Mouse (Mus musculus) brain, adult 2 months (tissue): ENCODE measurements at regions not wholly inside any gene's neighbourhood (a gene's known extent, or its start where the extent isn't known, plus 50 kb on each side); places are given as distances from the start of the nearest gene placed in this dataset.
A peak's percentile ranks its signal among the peaks of the same experiment; 100 is the strongest.

Experiments
- DNase-seq: peaks from one replicate; pipeline ENCODE4 v3.0.0; 2011; ENCODE audit warnings: low read depth, low spot score

GRCm38 (mm10) chr17:89592826-89593225 lies 317.4 kb downstream of the Gm10184 start:
- peak; percentile 62 for DNase-seq

GRCm38 (mm10) chr17:89559506-89559905 lies 350.7 kb downstream of the Gm10184 start:
- DNase-seq, result no peak

- peak; percentile 33 for DNase-seq
Observed at GRCm38 (mm10) chr17:89554754-89555153, 354.3 kb upstream of the Fshr start.

GRCm38 (mm10) chr17:89553597-89553996 lies 353.1 kb upstream of the Fshr start:
- no peak for DNase-seq

- peak; percentile 51 for DNase-seq
Observed at GRCm38 (mm10) chr17:89550758-89551157, 350.3 kb upstream of the Fshr start.

GRCm38 (mm10) chr17:89521912-89522311 lies 321.4 kb upstream of the Fshr start:
- DNase-seq, result no peak

GRCm38 (mm10) chr17:89519413-89519812 lies 318.9 kb upstream of the Fshr start:
- DNase-seq, result no peak

GRCm38 (mm10) chr17:89505288-89505687 lies 304.8 kb upstream of the Fshr start:
- peak; percentile 41 for DNase-seq

GRCm38 (mm10) chr17:89493547-89493946 lies 293.1 kb upstream of the Fshr start:
- no peak for DNase-seq

GRCm38 (mm10) chr17:89466486-89466885 lies 266.0 kb upstream of the Fshr start:
- DNase-seq, result no peak

GRCm38 (mm10) chr17:89465883-89466282 lies 265.4 kb upstream of the Fshr start:
- DNase-seq, result no peak

- no peak for DNase-seq
Observed at GRCm38 (mm10) chr17:89460438-89460837, 260.0 kb upstream of the Fshr start.

GRCm38 (mm10) chr17:89454301-89454700 lies 253.8 kb upstream of the Fshr start:
- no peak for DNase-seq

GRCm38 (mm10) chr17:89450724-89451123 lies 250.2 kb upstream of the Fshr start:
- DNase-seq, result peak; percentile 59

GRCm38 (mm10) chr17:89449391-89449790 lies 248.9 kb upstream of the Fshr start:
- no peak for DNase-seq

GRCm38 (mm10) chr17:89434288-89434687 lies 233.8 kb upstream of the Fshr start:
- no peak for DNase-seq

GRCm38 (mm10) chr17:89410026-89410425 lies 209.6 kb upstream of the Fshr start:
- peak; percentile 43 for DNase-seq

GRCm38 (mm10) chr17:89405589-89405988 lies 205.1 kb upstream of the Fshr start:
- DNase-seq, result no peak

- peak; percentile 65 for DNase-seq
Observed at GRCm38 (mm10) chr17:89357241-89357640, 156.8 kb upstream of the Fshr start.

GRCm38 (mm10) chr17:89340497-89341205 lies 140.2 kb upstream of the Fshr start:
- no peak for DNase-seq

- DNase-seq, result no peak
Observed at GRCm38 (mm10) chr17:89319602-89320288, 119.3 kb upstream of the Fshr start.

- peak; percentile 50 for DNase-seq
Observed at GRCm38 (mm10) chr17:89318356-89318755, 117.9 kb upstream of the Fshr start.

- no peak for DNase-seq
Observed at GRCm38 (mm10) chr17:89311133-89311532, 110.7 kb upstream of the Fshr start.
